Mouse (Mus musculus): ENCODE measurements around the gene Pmm1. TPM values are rescaled to one million over a fixed set of nuclear protein-coding genes. Genes with fewer than 3 reads are reported as not detected.
"Not testable (repeated sequence)": the region's sequence is repeated elsewhere in the genome, so short reads cannot be mapped to it uniquely, and the experiment has no call there.

Gene Pmm1
- polyA plus RNA-seq, 1 experiment from 2014 or later, result 107 TPM

- Histone ChIP-seq H3K4me1 (ENCODE audit: control insufficient read depth, insufficient read depth, low read length) (no peaks in the 10 kb centered on the region), H3K36me3 (ENCODE audit: control insufficient read depth, insufficient read depth, low read length) (peaks cover 31% of the 10 kb centered on the region), H3K4me3 (ENCODE audit: low read depth, low read length) (no peak overlapping the region), H3K4me2 (ENCODE audit: low read length) (no peak overlapping the region), H3K27ac (ENCODE audit: low read length) (no peak overlapping the region), H3K27me3 (ENCODE audit: control insufficient read depth, insufficient read depth, low read depth, low read length) (no peaks in the 10 kb centered on the region), H3K9me3 (replicated peaks; ENCODE audit: control insufficient read depth, low read length, poor library complexity, severe bottlenecking) (no peaks in the 10 kb centered on the region), H3K9ac (ENCODE audit: low read depth, low read length) (no peak overlapping the region)
- ATAC-seq, result no peak
- WGBS, result 92% methylated on average over 5 of the region's 5 CpGs
Observed at GRCm38 (mm10) chr15:81915663-81916062, 45.1 kb downstream of the Pmm1 start.

GRCm38 (mm10) chr15:81914668-81915067 is 46.1 kb downstream of the Pmm1 start:
- no peak overlapping the region for H3K27ac ChIP-seq (ENCODE audit: low read length)
- ATAC-seq, result no peak
- H3K4me3 ChIP-seq (ENCODE audit: low read depth, low read length), result no peak overlapping the region
- H3K36me3 ChIP-seq (ENCODE audit: control insufficient read depth, insufficient read depth, low read length), result peaks cover 38% of the 10 kb centered on the region
- H3K9me3 ChIP-seq (replicated peaks; ENCODE audit: control insufficient read depth, low read length, poor library complexity, severe bottlenecking), result no peaks in the 10 kb centered on the region
- H3K27me3 ChIP-seq (ENCODE audit: control insufficient read depth, insufficient read depth, low read depth, low read length), result no peaks in the 10 kb centered on the region
- no peaks in the 10 kb centered on the region for H3K4me1 ChIP-seq (ENCODE audit: control insufficient read depth, insufficient read depth, low read length)
- WGBS, result 89% methylated on average over 5 of the region's 5 CpGs
- no peak overlapping the region for H3K4me2 ChIP-seq (ENCODE audit: low read length)
- H3K9ac ChIP-seq (ENCODE audit: low read depth, low read length), result no peak overlapping the region

- Histone ChIP-seq H3K36me3 (ENCODE audit: control insufficient read depth, insufficient read depth, low read length) (peaks cover 46% of the 10 kb centered on the region), H3K4me3 (ENCODE audit: low read depth, low read length) (no peak overlapping the region), H3K27ac (ENCODE audit: low read length) (no peak overlapping the region), H3K9me3 (replicated peaks; ENCODE audit: control insufficient read depth, low read length, poor library complexity, severe bottlenecking) (no peaks in the 10 kb centered on the region), H3K9ac (ENCODE audit: low read depth, low read length) (no peak overlapping the region), H3K4me2 (ENCODE audit: low read length) (no peak overlapping the region), H3K4me1 (ENCODE audit: control insufficient read depth, insufficient read depth, low read length) (no peaks in the 10 kb centered on the region), H3K27me3 (ENCODE audit: control insufficient read depth, insufficient read depth, low read depth, low read length) (no peaks in the 10 kb centered on the region)
- 76% methylated on average over 2 of the region's 2 CpGs for WGBS
- ATAC-seq, result no peak
Observed at GRCm38 (mm10) chr15:81912498-81912897, 48.2 kb downstream of the Pmm1 start.

- H3K4me2 ChIP-seq (ENCODE audit: low read length); ATAC-seq; H3K9ac ChIP-seq (ENCODE audit: low read depth, low read length); H3K4me3 ChIP-seq (ENCODE audit: low read depth, low read length); H3K27ac ChIP-seq (ENCODE audit: low read length); H3K27me3 ChIP-seq (ENCODE audit: control insufficient read depth, insufficient read depth, low read depth, low read length); H3K4me1 ChIP-seq (ENCODE audit: control insufficient read depth, insufficient read depth, low read length); H3K9me3 ChIP-seq (replicated peaks; ENCODE audit: control insufficient read depth, low read length, poor library complexity, severe bottlenecking): not testable (repeated sequence)
- peaks cover 45% of the 10 kb centered on the region for H3K36me3 ChIP-seq (ENCODE audit: control insufficient read depth, insufficient read depth, low read length)
- 94% methylated on average over 4 of the region's 4 CpGs for WGBS
Observed at GRCm38 (mm10) chr15:81908767-81909166, 52.0 kb downstream of the Pmm1 start.

GRCm38 (mm10) chr15:81907953-81908352 is 52.8 kb downstream of the Pmm1 start:
- Histone ChIP-seq H3K36me3 (ENCODE audit: control insufficient read depth, insufficient read depth, low read length) (peaks cover 44% of the 10 kb centered on the region), H3K4me3 (ENCODE audit: low read depth, low read length) (no peak overlapping the region), H3K4me1 (ENCODE audit: control insufficient read depth, insufficient read depth, low read length) (no peaks in the 10 kb centered on the region), H3K4me2 (ENCODE audit: low read length) (no peak overlapping the region), H3K9ac (ENCODE audit: low read depth, low read length) (no peak overlapping the region), H3K27me3 (ENCODE audit: control insufficient read depth, insufficient read depth, low read depth, low read length) (no peaks in the 10 kb centered on the region), H3K27ac (ENCODE audit: low read length) (no peak overlapping the region), H3K9me3 (replicated peaks; ENCODE audit: control insufficient read depth, low read length, poor library complexity, severe bottlenecking) (no peaks in the 10 kb centered on the region)
- no peak for ATAC-seq
- WGBS, result 98% methylated on average over 8 of the region's 8 CpGs

GRCm38 (mm10) chr15:81904939-81905338 is 55.8 kb downstream of the Pmm1 start:
- ATAC-seq, result no peak
- no peak overlapping the region for H3K4me2 ChIP-seq (ENCODE audit: low read length)
- H3K36me3 ChIP-seq (ENCODE audit: control insufficient read depth, insufficient read depth, low read length), result peaks cover 38% of the 10 kb centered on the region
- H3K27ac ChIP-seq (ENCODE audit: low read length), result no peak overlapping the region
- H3K9ac ChIP-seq (ENCODE audit: low read depth, low read length), result no peak overlapping the region
- no peaks in the 10 kb centered on the region for H3K9me3 ChIP-seq (replicated peaks; ENCODE audit: control insufficient read depth, low read length, poor library complexity, severe bottlenecking)
- WGBS, result 37% methylated on average over 2 of the region's 2 CpGs
- H3K4me1 ChIP-seq (ENCODE audit: control insufficient read depth, insufficient read depth, low read length), result no peaks in the 10 kb centered on the region
- H3K4me3 ChIP-seq (ENCODE audit: low read depth, low read length), result no peak overlapping the region
- H3K27me3 ChIP-seq (ENCODE audit: control insufficient read depth, insufficient read depth, low read depth, low read length), result no peaks in the 10 kb centered on the region

Other genes starting within 250 kb of the Pmm1 start
- 53.1 and 54.2 TPM in 2 replicates for gene Zc3h7b, start 215.9 kb downstream of the Pmm1 start, polyA plus RNA-seq (2015; fragmentation: Nextera tagmentation; extraction: Ambion mirVana)
- 157 and 161 TPM in 2 replicates for gene Rangap1, start 215.4 kb downstream of the Pmm1 start, polyA plus RNA-seq (2015; fragmentation: Nextera tagmentation; extraction: Ambion mirVana)
- 22.7 and 22.8 TPM in 2 replicates for gene Tef, start 158.5 kb downstream of the Pmm1 start, polyA plus RNA-seq (2015; fragmentation: Nextera tagmentation; extraction: Ambion mirVana)
- gene Tob2, start 102.1 kb downstream of the Pmm1 start, polyA plus RNA-seq (2015; fragmentation: Nextera tagmentation; extraction: Ambion mirVana), result 15.6 and 17.1 TPM in 2 replicates
- gene Phf5a, start 89.0 kb downstream of the Pmm1 start, polyA plus RNA-seq (2015; fragmentation: Nextera tagmentation; extraction: Ambion mirVana), result 107 and 117 TPM in 2 replicates
- gene Aco2, start 88.6 kb downstream of the Pmm1 start, polyA plus RNA-seq (2015; fragmentation: Nextera tagmentation; extraction: Ambion mirVana), result 252 and 272 TPM in 2 replicates
- gene Polr3h, start 34.7 kb downstream of the Pmm1 start, polyA plus RNA-seq (2015; fragmentation: Nextera tagmentation; extraction: Ambion mirVana), result 74.3 and 77.2 TPM in 2 replicates
- gene Csdc2, start 24.2 kb downstream of the Pmm1 start, polyA plus RNA-seq (2015; fragmentation: Nextera tagmentation; extraction: Ambion mirVana), result 241 and 293 TPM in 2 replicates
- gene 1700029P11Rik, start 19.6 kb upstream of the Pmm1 start, polyA plus RNA-seq (2015; fragmentation: Nextera tagmentation; extraction: Ambion mirVana), result not detected in 2 replicates
- gene Xrcc6, start 26.9 kb upstream of the Pmm1 start, polyA plus RNA-seq (2015; fragmentation: Nextera tagmentation; extraction: Ambion mirVana), result 36.5 and 37.3 TPM in 2 replicates
- gene Desi1, start 72.9 kb upstream of the Pmm1 start, polyA plus RNA-seq (2015; fragmentation: Nextera tagmentation; extraction: Ambion mirVana), result 46.4 and 47.2 TPM in 2 replicates
- 217 and 249 TPM in 2 replicates for gene Snu13, start 86.7 kb upstream of the Pmm1 start, polyA plus RNA-seq (2015; fragmentation: Nextera tagmentation; extraction: Ambion mirVana)
- gene 4930407I10Rik, start 98.2 kb upstream of the Pmm1 start, polyA plus RNA-seq (2015; fragmentation: Nextera tagmentation; extraction: Ambion mirVana), result not detected in 2 replicates
- gene Mei1, start 109.1 kb upstream of the Pmm1 start, polyA plus RNA-seq (2015; fragmentation: Nextera tagmentation; extraction: Ambion mirVana), result 0.05 TPM in 1 of 2 replicates, not detected in the other
- gene Ccdc134, start 167.0 kb upstream of the Pmm1 start, polyA plus RNA-seq (2015; fragmentation: Nextera tagmentation; extraction: Ambion mirVana), result 10.5 and 11.3 TPM in 2 replicates
- 194 and 218 TPM in 2 replicates for gene Srebf2, start 186.3 kb upstream of the Pmm1 start, polyA plus RNA-seq (2015; fragmentation: Nextera tagmentation; extraction: Ambion mirVana)